Mouse (Mus musculus) brain, embryonic 14.5 days (tissue): ENCODE data around the gene Cradd.

Source experiments
- CTCF ChIP-seq: fragments of 200-500 bp; IDR thresholded peaks from 2 replicates; pipeline ENCODE4 v1.5.1; 2012; ENCODE audit warnings: inconsistent platforms, mild to moderate bottlenecking, moderate library complexity, borderline replicate concordance; ENCODE audit not compliant: insufficient read depth, insufficient read length; ENCODE audit errors: extremely low read depth
- POLR2A ChIP-seq: fragments of 200-500 bp; IDR thresholded peaks from 2 replicates; pipeline ENCODE4 v1.6.1; 2012; ENCODE audit warnings: mild to moderate bottlenecking, inconsistent platforms, borderline replicate concordance; ENCODE audit not compliant: poor library complexity, insufficient read depth, insufficient read length, severe bottlenecking; ENCODE audit errors: extremely low read depth

GRCm38 (mm10) chr10:95178785-95179184 lies 145.1 kb downstream of the Cradd start:
- no peak for TF ChIP-seq CTCF
- no peak for TF ChIP-seq POLR2A
